Comparison of ENCODE assay signal across 9 mouse cellular contexts in genomic region chr11:97779968-97780701, GRCm38 (mm10). TPM values are rescaled to one million over a fixed set of nuclear protein-coding genes. Genes with fewer than 3 reads are reported as not detected.
DNase-seq lines count a peak whose midpoint lies in the region; ATAC-seq and TF ChIP-seq lines count a peak whose summit lies in the region.
"Had no signal": no experiment of that assay in that cellular context is flagged by ENCODE, and none has a peak within 500 bp of the region (broad histone marks: within the 10 kb centered on the region; RNA-seq: fewer than 3 reads in every experiment).

No protein-coding gene starts in this region.

- ATAC-seq in heart, embryonic 13.5 days (ENCODE audit: extremely low read depth, insufficient number of reproducible peaks, low FRiP score, low TSS enrichment), result no peak
- ATAC-seq in hindbrain, embryonic 16.5 days, result no peak
- ATAC-seq in midbrain, embryonic 13.5 days, result no peak

- no peak for DNase-seq in heart, adult 11 months
- peak; percentile 59 for DNase-seq in MEL (ENCODE audit: low read depth, low spot score)
- no peak for DNase-seq in layer of hippocampus, adult 9-11 months
- no peak for DNase-seq in urinary bladder, adult 18-20 months (ENCODE audit: low spot score in 2 of 2)
- no peak for DNase-seq in kidney, adult 8-10 months

- peak overlapping the region; percentile 99 for H3K9ac ChIP-seq in heart, embryonic 13.5 days
- peak overlapping the region; percentile 99 for H3K9ac ChIP-seq in MEL (ENCODE audit: control insufficient read depth, low read depth, low read length, poor library complexity, severe bottlenecking)
- 0 out of 2 replicates have a peak overlapping the region, but pooled peaks have one; percentile 6 for H3K9ac ChIP-seq in hindbrain, embryonic 16.5 days (ENCODE audit: low read depth, low read length)
- H3K9ac ChIP-seq in midbrain, embryonic 13.5 days (replicated peaks), result peak overlapping the region; percentile 96

- TF ChIP-seq RAD21 in MEL (IDR thresholded peaks at IDR 0.05; ENCODE audit: low read depth, low read length), result no peak

- TF ChIP-seq EP300 in MEL (IDR thresholded peaks at IDR 0.05; ENCODE audit: low read depth in 1 of 2, low read length in 2 of 2), result no peak

- H3K36me3 ChIP-seq in heart, embryonic 13.5 days, result peaks cover 61% of the 10 kb centered on the region
- H3K36me3 ChIP-seq in MEL (ENCODE audit: control insufficient read depth in 1 of 2, insufficient read depth in 2 of 2, low read length in 2 of 2), result peaks cover 31 to 32% of the 10 kb centered on the region in 2 experiments
- H3K36me3 ChIP-seq in hindbrain, embryonic 16.5 days (ENCODE audit: control insufficient read depth, insufficient read depth, low read length), result peaks cover 31% of the 10 kb centered on the region
- H3K36me3 ChIP-seq in midbrain, embryonic 13.5 days, result peaks cover 58% of the 10 kb centered on the region

- H3K9me3 ChIP-seq in heart, embryonic 13.5 days, result no peaks in the 10 kb centered on the region
- H3K9me3 ChIP-seq in MEL (replicated peaks; ENCODE audit: insufficient read depth, low read length), result no peaks in the 10 kb centered on the region
- no peaks in the 10 kb centered on the region for H3K9me3 ChIP-seq in hindbrain, embryonic 16.5 days (ENCODE audit: control insufficient read depth, low read length)
- no peaks in the 10 kb centered on the region for H3K9me3 ChIP-seq in midbrain, embryonic 13.5 days

- H3K79me2 ChIP-seq in MEL (ENCODE audit: control insufficient read depth, insufficient read depth, low read length, poor library complexity), result peaks cover 39% of the 10 kb centered on the region

- H3K4me1 ChIP-seq in heart, embryonic 13.5 days, result peaks cover 30% of the 10 kb centered on the region
- H3K4me1 ChIP-seq in MEL (ENCODE audit: control insufficient read depth in 1 of 2, insufficient read depth in 2 of 2, low read length in 2 of 2), result peaks cover 0 to 10% of the 10 kb centered on the region in 2 experiments; a peak in 2 of 4 replicates
- peaks cover 21% of the 10 kb centered on the region for H3K4me1 ChIP-seq in hindbrain, embryonic 16.5 days (ENCODE audit: control insufficient read depth, insufficient read depth, low read depth, low read length)
- peaks cover 29% of the 10 kb centered on the region for H3K4me1 ChIP-seq in midbrain, embryonic 13.5 days (replicated peaks)

- peak overlapping the region; percentile 89 for H3K4me3 ChIP-seq in heart, embryonic 13.5 days
- H3K4me3 ChIP-seq in MEL (ENCODE audit: control insufficient read depth in 1 of 2, insufficient read depth in 1 of 2, low read depth in 2 of 2, low read length in 2 of 2), result peak overlapping the region; percentile 60 to 99
- no peak overlapping the region for H3K4me3 ChIP-seq in hindbrain, embryonic 16.5 days (ENCODE audit: low read length)
- H3K4me3 ChIP-seq in midbrain, embryonic 13.5 days (replicated peaks), result peak overlapping the region; percentile 81

- peak overlapping the region; percentile 74 for H3K4me2 ChIP-seq in heart, embryonic 13.5 days
- H3K4me2 ChIP-seq in hindbrain, embryonic 16.5 days (ENCODE audit: low read length), result no peak overlapping the region; the same call in 1 of the 2 replicates
- peak overlapping the region; percentile 79 for H3K4me2 ChIP-seq in midbrain, embryonic 13.5 days (replicated peaks)

- H3K27ac ChIP-seq in heart, embryonic 13.5 days (replicated peaks), result no peak overlapping the region
- H3K27ac ChIP-seq in MEL (ENCODE audit: control insufficient read depth, low read depth, low read length), result peak overlapping the region; percentile 92
- no peak overlapping the region for H3K27ac ChIP-seq in hindbrain, embryonic 16.5 days (ENCODE audit: low read depth, low read length)
- no peak overlapping the region for H3K27ac ChIP-seq in midbrain, embryonic 13.5 days

- WGBS in heart, embryonic 13.5 days, result 59% methylated on average over 2 of the region's 2 CpGs
- WGBS in hindbrain, embryonic 16.5 days, result 78% methylated on average over 2 of the region's 2 CpGs
- 91% methylated on average over 2 of the region's 2 CpGs for WGBS in midbrain, embryonic 13.5 days

- TF ChIP-seq POLR2A in MEL (IDR thresholded peaks at IDR 0.05; ENCODE audit: control insufficient read depth in 1 of 2, insufficient read depth in 1 of 2, low read depth in 1 of 2, low read length in 2 of 2, poor library complexity in 1 of 2), result no peak; a peak in 2 of 4 replicates

- TF ChIP-seq CTCF in MEL (IDR thresholded peaks at IDR 0.05 in 2 of 3, conservative IDR thresholded peaks at IDR 0.05 in 1 of 3; ENCODE audit: control insufficient read depth in 1 of 3, insufficient read depth in 1 of 3, low read depth in 2 of 3, low read length in 3 of 3, poor library complexity in 1 of 3, severe bottlenecking in 1 of 3), result no peak

- H3K27me3 ChIP-seq in heart, embryonic 13.5 days (replicated peaks), result no peaks in the 10 kb centered on the region
- H3K27me3 ChIP-seq in MEL (ENCODE audit: control insufficient read depth in 1 of 2, insufficient read depth in 2 of 2, low read length in 2 of 2), result no peaks in the 10 kb centered on the region
- no peaks in the 10 kb centered on the region for H3K27me3 ChIP-seq in hindbrain, embryonic 16.5 days (replicated peaks; ENCODE audit: control insufficient read depth, insufficient read depth, low read length)
- H3K27me3 ChIP-seq in midbrain, embryonic 13.5 days, result no peaks in the 10 kb centered on the region

TF ChIP-seq in MEL, 35 proteins besides CTCF, POLR2A, EP300 and RAD21:
- TF ChIP-seq POLR2AphosphoS2 (IDR thresholded peaks at IDR 0.05; ENCODE audit: low read length) (peak; percentile 57; the same call in 1 of the 2 replicates), RCOR1 (IDR thresholded peaks at IDR 0.05; ENCODE audit: low read depth, low read length) (0 out of 2 replicates have a peak, but pooled peaks have one; percentile 8), ZNF384 (IDR thresholded peaks at IDR 0.05; ENCODE audit: low read depth, low read length) (no peak), MYC (IDR thresholded peaks at IDR 0.05; ENCODE audit: low read depth, low read length) (peak; percentile 65; the same call in 1 of the 2 replicates), CHD1 (IDR thresholded peaks at IDR 0.05; ENCODE audit: low read depth, low read length) (peak; percentile 78; the same call in 1 of the 2 replicates), JUND (IDR thresholded peaks at IDR 0.05; ENCODE audit: low read depth, low read length) (no peak), MXI1 (IDR thresholded peaks at IDR 0.05; ENCODE audit: low read depth, low read length) (peak; percentile 53), SIN3A (IDR thresholded peaks at IDR 0.05; ENCODE audit: low read length) (peak; percentile 64; the same call in 1 of the 2 replicates)

RNA-seq across cellular contexts. Expression of gene Rpl23, which starts 2.1 kb away (rescaled TPM):
- 376 and 393 TPM in 2 replicates for polyA plus RNA-seq in heart, embryonic 13.5 days (2015; fragmentation: Nextera tagmentation; extraction: Ambion mirVana)
- 1,922 and 2,072 TPM in 2 replicates for total RNA-seq in MEL (2012; rRNA removed)
- polyA plus RNA-seq in MEL (2012; ENCODE audit: insufficient read depth in 1 of 2, insufficient read length in 2 of 2, low read depth in 1 of 2, low replicate concordance in 2 of 2, missing spikeins in 1 of 2), result 100 to 1,000 TPM in 1 of 2 experiments, not detected in 1; 921 TPM
- polyA plus RNA-seq in hindbrain, embryonic 16.5 days (2015; fragmentation: Nextera tagmentation; extraction: Ambion mirVana), result 252 and 268 TPM in 2 replicates
- 363 and 377 TPM in 2 replicates for polyA plus RNA-seq in midbrain, embryonic 13.5 days (2015; fragmentation: Nextera tagmentation; extraction: Ambion mirVana)

RNA-seq across cellular contexts. Expression of gene 1700001P01Rik, which starts 4.4 kb away (rescaled TPM):
- not detected in 2 replicates for polyA plus RNA-seq in heart, embryonic 13.5 days (2015; fragmentation: Nextera tagmentation; extraction: Ambion mirVana)
- total RNA-seq in MEL (2012; rRNA removed), result 0.69 TPM in 2 replicates
- under 1 TPM in 1 of 2 experiments, not detected in 1; 0.43 TPM for polyA plus RNA-seq in MEL (2012; ENCODE audit: insufficient read depth in 1 of 2, insufficient read length in 2 of 2, low read depth in 1 of 2, low replicate concordance in 2 of 2, missing spikeins in 1 of 2)
- 0.44 and 0.91 TPM in 2 replicates for polyA plus RNA-seq in hindbrain, embryonic 16.5 days (2015; fragmentation: Nextera tagmentation; extraction: Ambion mirVana)
- polyA plus RNA-seq in midbrain, embryonic 13.5 days (2015; fragmentation: Nextera tagmentation; extraction: Ambion mirVana), result 0.81 and 1.1 TPM in 2 replicates
- total RNA-seq: gastrocnemius, adult 18-20 months had no signal

RNA-seq across cellular contexts. Expression of gene Cwc25, which starts 13.8 kb away (rescaled TPM):
- 10.2 and 10.5 TPM in 2 replicates for polyA plus RNA-seq in heart, embryonic 13.5 days (2015; fragmentation: Nextera tagmentation; extraction: Ambion mirVana)
- 18.1 and 20.8 TPM in 2 replicates for total RNA-seq in MEL (2012; rRNA removed)
- 10 to 100 TPM in 1 of 2 experiments, not detected in 1; 16.7 TPM for polyA plus RNA-seq in MEL (2012; ENCODE audit: insufficient read depth in 1 of 2, insufficient read length in 2 of 2, low read depth in 1 of 2, low replicate concordance in 2 of 2, missing spikeins in 1 of 2)
- polyA plus RNA-seq in hindbrain, embryonic 16.5 days (2015; fragmentation: Nextera tagmentation; extraction: Ambion mirVana), result 14.1 and 16.2 TPM in 2 replicates
- 19.0 and 19.6 TPM in 2 replicates for polyA plus RNA-seq in midbrain, embryonic 13.5 days (2015; fragmentation: Nextera tagmentation; extraction: Ambion mirVana)

RNA-seq across cellular contexts. Expression of gene Lasp1, which starts 18.7 kb away (rescaled TPM):
- polyA plus RNA-seq in heart, embryonic 13.5 days (2015; fragmentation: Nextera tagmentation; extraction: Ambion mirVana), result 45.1 and 46.0 TPM in 2 replicates
- 13.3 and 15.2 TPM in 2 replicates for total RNA-seq in MEL (2012; rRNA removed)
- polyA plus RNA-seq in MEL (2012; ENCODE audit: insufficient read depth in 1 of 2, insufficient read length in 2 of 2, low read depth in 1 of 2, low replicate concordance in 2 of 2, missing spikeins in 1 of 2), result 10 to 100 TPM in 1 of 2 experiments, not detected in 1; 38.7 TPM
- polyA plus RNA-seq in hindbrain, embryonic 16.5 days (2015; fragmentation: Nextera tagmentation; extraction: Ambion mirVana), result 176 and 191 TPM in 2 replicates
- polyA plus RNA-seq in midbrain, embryonic 13.5 days (2015; fragmentation: Nextera tagmentation; extraction: Ambion mirVana), result 136 and 137 TPM in 2 replicates

RNA-seq across cellular contexts. Expression of gene Pip4k2b, which starts 35.6 kb away (rescaled TPM):
- polyA plus RNA-seq in heart, embryonic 13.5 days (2015; fragmentation: Nextera tagmentation; extraction: Ambion mirVana), result 0.90 and 1.0 TPM in 2 replicates
- total RNA-seq in MEL (2012; rRNA removed), result 34.7 and 40.2 TPM in 2 replicates
- 10 to 100 TPM; 43.4 to 57.3 TPM for polyA plus RNA-seq in MEL (2012; ENCODE audit: insufficient read depth in 1 of 2, insufficient read length in 2 of 2, low read depth in 1 of 2, low replicate concordance in 2 of 2, missing spikeins in 1 of 2)
- 3.6 and 4.4 TPM in 2 replicates for polyA plus RNA-seq in hindbrain, embryonic 16.5 days (2015; fragmentation: Nextera tagmentation; extraction: Ambion mirVana)
- 3.7 and 4.0 TPM in 2 replicates for polyA plus RNA-seq in midbrain, embryonic 13.5 days (2015; fragmentation: Nextera tagmentation; extraction: Ambion mirVana)

Comparison
In these comparisons a context has a peak if more than half of its experiments do, and no peak if none do; other contexts are left out.
1. H3K9ac ChIP-seq: peak in every context shown above with its lines; median percentile 99 in heart, embryonic 13.5 days; 99 in MEL; 96 in midbrain, embryonic 13.5 days; 6 in hindbrain, embryonic 16.5 days.